Mouse (Mus musculus): ENCODE measurements around the gene Sag. TPM values are rescaled to one million over a fixed set of nuclear protein-coding genes. Genes with fewer than 3 reads are reported as not detected.

The Sag gene
- total RNA-seq, 2 experiments from 2014 or later: 0.25 to 0.62 TPM

- peak; percentile 73 for ATAC-seq (replicated peaks; ENCODE audit: poor library complexity)
These were observed 49.6 kb downstream of the Sag start, which contains the start of gene Dgkd for GRCm38 (mm10) chr1:87852892-87853600. Dgkd (plus strand) TSS chr1:87853287.

- ATAC-seq (replicated peaks; ENCODE audit: poor library complexity): no peak; the same call in 1 of the 2 replicates
These were observed 50.3 kb downstream of the Sag start for GRCm38 (mm10) chr1:87853601-87854361.

GRCm38 (mm10) chr1:87854411-87854810 is 50.9 kb downstream of the Sag start:
- ATAC-seq (replicated peaks; ENCODE audit: poor library complexity): no peak

- ATAC-seq (replicated peaks; ENCODE audit: poor library complexity): peak; percentile 21; the same call in 1 of the 2 replicates
These were observed 51.4 kb downstream of the Sag start for GRCm38 (mm10) chr1:87854851-87855251.

GRCm38 (mm10) chr1:87855522-87855921 is 52.0 kb downstream of the Sag start:
- ATAC-seq (replicated peaks; ENCODE audit: poor library complexity): no peak

GRCm38 (mm10) chr1:87856823-87857222 is 53.3 kb downstream of the Sag start:
- ATAC-seq (replicated peaks; ENCODE audit: poor library complexity): peak; percentile 29

GRCm38 (mm10) chr1:87858031-87858430 is 54.6 kb downstream of the Sag start:
- ATAC-seq (replicated peaks; ENCODE audit: poor library complexity): no peak

- no peak for ATAC-seq (replicated peaks; ENCODE audit: poor library complexity)
These were observed 55.0 kb downstream of the Sag start for GRCm38 (mm10) chr1:87858529-87858928.

- ATAC-seq (replicated peaks; ENCODE audit: poor library complexity): no peak
These were observed 60.1 kb downstream of the Sag start for GRCm38 (mm10) chr1:87863602-87864001.

- ATAC-seq (replicated peaks; ENCODE audit: poor library complexity): no peak
These were observed 61.4 kb downstream of the Sag start for GRCm38 (mm10) chr1:87864889-87865288.

- no peak for ATAC-seq (replicated peaks; ENCODE audit: poor library complexity)
These were observed 63.2 kb downstream of the Sag start for GRCm38 (mm10) chr1:87866672-87867071.

- ATAC-seq (replicated peaks; ENCODE audit: poor library complexity): no peak
These were observed 68.1 kb downstream of the Sag start for GRCm38 (mm10) chr1:87871546-87871945.

- peak; percentile 79 for ATAC-seq (replicated peaks; ENCODE audit: poor library complexity)
These were observed 69.6 kb downstream of the Sag start for GRCm38 (mm10) chr1:87873081-87873480.

GRCm38 (mm10) chr1:87876065-87876464 is 72.6 kb downstream of the Sag start:
- ATAC-seq (replicated peaks; ENCODE audit: poor library complexity): peak; percentile 12; the same call in 1 of the 2 replicates

GRCm38 (mm10) chr1:87877552-87878283 is 74.2 kb downstream of the Sag start:
- no peak for ATAC-seq (replicated peaks; ENCODE audit: poor library complexity)

- ATAC-seq (replicated peaks; ENCODE audit: poor library complexity): no peak
These were observed 75.6 kb downstream of the Sag start for GRCm38 (mm10) chr1:87879034-87879433.

GRCm38 (mm10) chr1:87879494-87880325 is 76.2 kb downstream of the Sag start:
- ATAC-seq (replicated peaks; ENCODE audit: poor library complexity): no peak

- no peak for ATAC-seq (replicated peaks; ENCODE audit: poor library complexity)
These were observed 76.8 kb downstream of the Sag start for GRCm38 (mm10) chr1:87880326-87880627.

- ATAC-seq (replicated peaks; ENCODE audit: poor library complexity): no peak
These were observed 77.4 kb downstream of the Sag start for GRCm38 (mm10) chr1:87880856-87881255.

GRCm38 (mm10) chr1:87881726-87882125 is 78.2 kb downstream of the Sag start:
- no peak for ATAC-seq (replicated peaks; ENCODE audit: poor library complexity)

GRCm38 (mm10) chr1:87882554-87882953 is 79.1 kb downstream of the Sag start:
- ATAC-seq (replicated peaks; ENCODE audit: poor library complexity): no peak

Measured in megakaryocyte progenitor cell, adult 5-6 weeks (primary cell).